Mouse (Mus musculus) liver, embryonic 13.5 days (tissue): Measurements from ENCODE around the gene Gadd45gip1. TPM values are rescaled to one million over a fixed set of nuclear protein-coding genes. Genes with fewer than 3 reads are reported as not detected.
"Not testable (repeated sequence)": the region's sequence is repeated elsewhere in the genome, so short reads cannot be mapped to it uniquely, and the experiment has no call there.

Source experiments
- ATAC-seq: fragments of 200-750 bp; cut with Nextera tagmentation; 2 replicates; pipeline ENCODE4 v1.8.0; 2017; ENCODE audit warnings: low read depth, mild to moderate bottlenecking, moderate number of reproducible peaks, moderate library complexity
- DNase-seq: peaks from one replicate; pipeline ENCODE4 v3.0.0; 2022
- H3K27ac ChIP-seq: fragments of 300-500 bp; sonication (generic); 2 replicates; pipeline ENCODE4 v1.5.1; 2015; ENCODE audit warnings: moderate library complexity, mild to moderate bottlenecking, inconsistent platforms
- H3K27me3 ChIP-seq: fragments of 300-500 bp; sonication (generic); 2 replicates; pipeline ENCODE4 v1.6.1; 2015; ENCODE audit warnings: mild to moderate bottlenecking, inconsistent platforms
- H3K36me3 ChIP-seq: fragments of 300-500 bp; sonication (generic); 2 replicates; pipeline ENCODE4 v1.6.1; 2015; ENCODE audit warnings: mild to moderate bottlenecking, inconsistent platforms
- H3K4me1 ChIP-seq: fragments of 300-500 bp; sonication (generic); replicated peaks from 2 replicates; pipeline ENCODE4 v1.6.1; 2015; ENCODE audit warnings: inconsistent platforms
- H3K4me2 ChIP-seq: fragments of 300-500 bp; sonication (generic); 2 replicates; pipeline ENCODE4 v1.6.1; 2015; ENCODE audit warnings: inconsistent platforms, mild to moderate bottlenecking, moderate library complexity
- H3K4me3 ChIP-seq: fragments of 300-500 bp; sonication (generic); replicated peaks from 2 replicates; pipeline ENCODE4 v1.5.1; 2015; ENCODE audit warnings: mild to moderate bottlenecking, inconsistent platforms
- H3K9ac ChIP-seq: fragments of 300-500 bp; sonication (generic); 2 replicates; pipeline ENCODE4 v1.6.1; 2015; ENCODE audit warnings: mild to moderate bottlenecking, inconsistent platforms
- H3K9me3 ChIP-seq: fragments of 300-500 bp; sonication (generic); replicated peaks from 2 replicates; pipeline ENCODE4 v1.6.1; 2016; ENCODE audit warnings: inconsistent platforms
- WGBS: fragments of 180-500 bp; shearing (Covaris S2); methylation state at CpG from one replicate; pipeline ENCODE4 v1.1.7; 2015; ENCODE audit not compliant: insufficient replicate concordance; 5-methylcytosine and 5-hydroxymethylcytosine counted together
- polyA plus RNA-seq: library from polyadenylated mRNA; unstranded; fragments of >200 nt; fragmentation: Nextera tagmentation; extraction: Ambion mirVana; gene quantifications from 2 replicates; pipeline ENCODE4 v1.2.1, GENCODE M21; 2015

Gadd45gip1 gene
- polyA plus RNA-seq, 1 experiment from 2014 or later, result 63.2 TPM

DNA sequence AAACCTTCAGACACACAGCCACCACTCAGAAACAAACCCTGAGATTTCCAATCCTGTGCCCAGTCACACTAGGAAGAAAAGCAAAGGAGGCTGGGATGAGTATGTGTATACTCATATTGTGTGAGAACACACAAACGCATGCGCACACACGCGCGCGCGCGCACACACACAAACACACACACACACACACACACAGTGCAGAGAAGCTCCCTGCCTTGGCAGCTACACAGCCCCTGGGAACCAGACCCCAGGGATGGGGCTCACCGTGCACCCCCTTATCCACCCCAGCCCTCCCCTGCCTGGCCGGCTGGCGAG, 17.1 kb upstream of the Gadd45gip1 start:
- H3K9ac ChIP-seq, result no peak overlapping the region
- no peak for ATAC-seq
- no peaks in the 10 kb centered on the region for H3K36me3 ChIP-seq
- 87% methylated on average over 11 of the region's 11 CpGs for WGBS
- H3K4me1 ChIP-seq, result peaks cover 42% of the 10 kb centered on the region
- H3K27me3 ChIP-seq, result peaks cover 27% of the 10 kb centered on the region
- no peak overlapping the region for H3K4me2 ChIP-seq
- no peak overlapping the region for H3K4me3 ChIP-seq
- DNase-seq, result no peak
- no peak overlapping the region for H3K27ac ChIP-seq
- no peaks in the 10 kb centered on the region for H3K9me3 ChIP-seq

- DNase-seq (no peak), ATAC-seq (no peak)
- H3K27me3 ChIP-seq, result peaks cover 26% of the 10 kb centered on the region
- H3K4me2 ChIP-seq, result no peak overlapping the region
- H3K4me1 ChIP-seq, result peaks cover 39% of the 10 kb centered on the region
- H3K27ac ChIP-seq, result no peak overlapping the region
- no peaks in the 10 kb centered on the region for H3K9me3 ChIP-seq
- 45% methylated on average over 19 of the region's 19 CpGs for WGBS
- no peaks in the 10 kb centered on the region for H3K36me3 ChIP-seq
- H3K9ac ChIP-seq, result 0 out of 2 replicates have a peak overlapping the region, but pooled peaks have one; percentile 22
- H3K4me3 ChIP-seq, result no peak overlapping the region
Observed at GRCm38 (mm10) chr8:84814555-84815441, 16.5 kb upstream of the Gadd45gip1 start.

GRCm38 (mm10) chr8:84815547-84815946, 15.8 kb upstream of the Gadd45gip1 start:
- Histone ChIP-seq H3K27ac (no peak overlapping the region), H3K9me3 (no peaks in the 10 kb centered on the region), H3K4me3 (no peak overlapping the region), H3K27me3 (peaks cover 26% of the 10 kb centered on the region), H3K4me1 (peaks cover 35% of the 10 kb centered on the region), H3K9ac (no peak overlapping the region), H3K4me2 (no peak overlapping the region), H3K36me3 (no peaks in the 10 kb centered on the region)
- 9% methylated on average over 9 of the region's 9 CpGs for WGBS
- ATAC-seq (peak; percentile 82), DNase-seq (peak; percentile 88)

- no peak for ATAC-seq
- H3K36me3 ChIP-seq, result no peaks in the 10 kb centered on the region
- H3K9me3 ChIP-seq, result no peaks in the 10 kb centered on the region
- no peak for DNase-seq
- peaks cover 23% of the 10 kb centered on the region for H3K27me3 ChIP-seq
- no peak overlapping the region for H3K9ac ChIP-seq
- WGBS, result 70% methylated on average over 17 of the region's 17 CpGs
- H3K4me3 ChIP-seq, result no peak overlapping the region
- no peak overlapping the region for H3K27ac ChIP-seq
- peaks cover 29% of the 10 kb centered on the region for H3K4me1 ChIP-seq
- no peak overlapping the region for H3K4me2 ChIP-seq
Observed at GRCm38 (mm10) chr8:84816117-84816516, 15.2 kb upstream of the Gadd45gip1 start.

DNA sequence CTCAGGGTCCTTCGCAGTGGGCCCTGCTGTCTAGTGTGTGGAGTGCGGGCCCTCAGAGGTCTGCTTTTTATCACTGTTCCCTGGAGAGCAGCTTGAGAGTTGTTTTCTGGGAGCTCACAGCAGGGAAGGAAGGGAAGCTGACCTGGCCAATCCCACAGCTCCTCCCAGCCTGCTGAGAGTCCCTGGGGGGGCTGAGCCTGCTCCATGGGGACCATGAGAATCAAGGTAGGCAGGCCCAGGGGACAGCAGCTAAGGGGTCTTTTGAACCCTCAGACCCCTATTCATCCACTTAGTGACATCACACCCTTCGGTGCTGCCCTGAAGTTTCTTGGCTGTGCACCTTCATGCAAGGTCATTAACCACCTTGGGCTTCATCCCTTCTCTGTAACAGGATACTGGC, 8.6 kb upstream of the Gadd45gip1 start, which contains the start of gene Dand5:
Dand5 (minus strand) TSS at position 101 of the 400 bp plus-strand sequence.
- WGBS, result 74% methylated on average over 3 of the region's 3 CpGs

GRCm38 (mm10) chr8:84823653-84824052, 7.7 kb upstream of the Gadd45gip1 start:
- H3K4me2 ChIP-seq, result peak overlapping the region; percentile 30
- peak overlapping the region; percentile 26; the same call in 1 of the 2 replicates for H3K9ac ChIP-seq
- no peaks in the 10 kb centered on the region for H3K9me3 ChIP-seq
- H3K4me1 ChIP-seq, result peaks cover 52% of the 10 kb centered on the region
- no peaks in the 10 kb centered on the region for H3K27me3 ChIP-seq
- DNase-seq (peak; percentile 65), ATAC-seq (peak; percentile 60)
- no peaks in the 10 kb centered on the region for H3K36me3 ChIP-seq
- no peak overlapping the region; the same call in 1 of the 2 replicates for H3K27ac ChIP-seq
- H3K4me3 ChIP-seq, result no peak overlapping the region
- under 1% methylated on average over 18 of the region's 18 CpGs for WGBS

More for the DNA sequence above, 8.6 kb upstream of the Gadd45gip1 start, which contains the start of gene Dand5:
- H3K36me3 ChIP-seq, result no peaks in the 10 kb centered on the region
- peaks cover 51% of the 10 kb centered on the region for H3K4me1 ChIP-seq
- no peaks in the 10 kb centered on the region for H3K9me3 ChIP-seq
- H3K27me3 ChIP-seq, result no peaks in the 10 kb centered on the region
- no peak for ATAC-seq
- no peak within 1 kb of the TSS for H3K4me3 ChIP-seq
- H3K4me2 ChIP-seq, result peak within 1 kb of the TSS; percentile 30
- no peak within 1 kb of the TSS for H3K27ac ChIP-seq
- no peak for DNase-seq
- peak within 1 kb of the TSS; percentile 26; the same call in 1 of the 2 replicates for H3K9ac ChIP-seq

DNA sequence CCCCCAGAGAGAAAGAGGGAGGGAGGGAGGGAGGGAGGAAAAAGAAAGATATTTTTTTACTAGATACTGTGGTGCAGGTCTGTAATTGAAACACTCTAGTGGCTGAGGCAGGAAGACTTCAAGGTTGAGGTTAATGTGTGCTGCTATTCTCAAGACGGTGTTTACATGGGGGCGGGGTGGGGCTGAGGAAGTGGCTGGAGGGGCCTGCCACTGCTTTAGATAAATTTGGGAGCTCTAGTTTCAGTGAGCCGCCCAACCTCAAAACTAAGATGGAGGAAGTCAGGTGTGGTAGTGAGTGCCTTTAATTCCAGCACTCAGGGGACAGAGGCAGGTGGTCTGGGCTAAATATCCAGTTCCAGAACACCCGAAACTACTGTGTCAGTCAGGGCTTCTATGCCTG, 5.7 kb upstream of the Gadd45gip1 start:
- Histone ChIP-seq H3K4me1 (peaks cover 64% of the 10 kb centered on the region), H3K4me2 (peak overlapping the region; percentile 48), H3K4me3 (no peak overlapping the region), H3K27me3 (no peaks in the 10 kb centered on the region), H3K27ac (peak overlapping the region; percentile 74), H3K9ac (peak overlapping the region; percentile 56), H3K36me3 (peaks cover 7% of the 10 kb centered on the region), H3K9me3 (no peaks in the 10 kb centered on the region)
- ATAC-seq, result peak; percentile 57
- no peak for DNase-seq
- 23% methylated on average over 4 of the region's 4 CpGs for WGBS

GRCm38 (mm10) chr8:84826518-84826917, 4.8 kb upstream of the Gadd45gip1 start:
- not testable (repeated sequence) for H3K36me3 ChIP-seq, H3K4me2 ChIP-seq, DNase-seq, H3K9me3 ChIP-seq, H3K4me3 ChIP-seq, H3K27me3 ChIP-seq
- H3K27ac ChIP-seq, result peak overlapping the region; percentile 74
- ATAC-seq, result 0 out of 2 replicates have a peak, but pooled peaks have one; percentile 30
- peak overlapping the region; percentile 52; the same call in 1 of the 2 replicates for H3K9ac ChIP-seq
- WGBS, result 44% methylated on average over 2 of the region's 2 CpGs
- H3K4me1 ChIP-seq, result peaks cover 69% of the 10 kb centered on the region

DNA sequence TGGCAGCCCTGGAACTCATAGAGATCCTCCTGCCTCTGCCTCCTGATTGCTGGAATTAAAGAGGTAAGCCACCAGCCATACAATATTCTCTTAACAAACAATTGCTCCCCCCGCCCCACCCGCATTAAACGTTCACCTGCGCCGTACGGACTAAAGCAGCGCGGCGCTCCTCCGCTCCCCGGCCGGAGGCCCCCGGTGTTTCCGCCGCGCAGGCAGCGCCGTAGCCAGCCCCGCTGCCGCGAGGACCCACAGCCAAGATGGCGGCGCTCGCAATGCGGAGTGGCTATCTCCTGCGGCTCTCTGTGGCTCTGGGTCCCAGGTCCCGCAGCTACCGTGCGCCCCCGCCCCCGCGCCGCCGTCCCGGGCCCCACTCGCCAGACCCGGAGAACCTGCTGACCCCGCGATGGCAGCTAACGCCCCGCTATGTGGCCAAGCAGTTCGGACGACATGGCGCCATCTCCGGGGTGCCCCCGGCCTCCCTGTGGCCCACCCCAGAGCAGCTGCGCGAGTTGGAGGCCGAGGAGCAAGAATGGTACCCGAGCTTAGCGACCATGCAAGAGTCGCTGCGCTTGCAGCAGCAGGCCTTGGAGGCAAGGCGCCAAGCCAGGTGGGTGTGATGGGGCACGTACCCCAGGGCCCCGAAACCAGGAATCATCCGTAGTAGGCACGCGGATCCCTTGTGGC, 854 bp downstream of the Gadd45gip1 start:
- peaks cover 46% of the 10 kb centered on the region for H3K36me3 ChIP-seq
- WGBS, result under 1% methylated on average over 59 of the region's 59 CpGs
- H3K4me2 ChIP-seq, result peak overlapping the region; percentile 77
- peak overlapping the region; percentile 96 for H3K9ac ChIP-seq
- peak overlapping the region; percentile 98 for H3K27ac ChIP-seq
- no peaks in the 10 kb centered on the region for H3K27me3 ChIP-seq
- H3K4me3 ChIP-seq, result peak overlapping the region; percentile 97
- DNase-seq, result peak; percentile 83
- H3K9me3 ChIP-seq, result no peaks in the 10 kb centered on the region
- peak; percentile 81 for ATAC-seq
- peaks cover 72% of the 10 kb centered on the region for H3K4me1 ChIP-seq

DNA sequence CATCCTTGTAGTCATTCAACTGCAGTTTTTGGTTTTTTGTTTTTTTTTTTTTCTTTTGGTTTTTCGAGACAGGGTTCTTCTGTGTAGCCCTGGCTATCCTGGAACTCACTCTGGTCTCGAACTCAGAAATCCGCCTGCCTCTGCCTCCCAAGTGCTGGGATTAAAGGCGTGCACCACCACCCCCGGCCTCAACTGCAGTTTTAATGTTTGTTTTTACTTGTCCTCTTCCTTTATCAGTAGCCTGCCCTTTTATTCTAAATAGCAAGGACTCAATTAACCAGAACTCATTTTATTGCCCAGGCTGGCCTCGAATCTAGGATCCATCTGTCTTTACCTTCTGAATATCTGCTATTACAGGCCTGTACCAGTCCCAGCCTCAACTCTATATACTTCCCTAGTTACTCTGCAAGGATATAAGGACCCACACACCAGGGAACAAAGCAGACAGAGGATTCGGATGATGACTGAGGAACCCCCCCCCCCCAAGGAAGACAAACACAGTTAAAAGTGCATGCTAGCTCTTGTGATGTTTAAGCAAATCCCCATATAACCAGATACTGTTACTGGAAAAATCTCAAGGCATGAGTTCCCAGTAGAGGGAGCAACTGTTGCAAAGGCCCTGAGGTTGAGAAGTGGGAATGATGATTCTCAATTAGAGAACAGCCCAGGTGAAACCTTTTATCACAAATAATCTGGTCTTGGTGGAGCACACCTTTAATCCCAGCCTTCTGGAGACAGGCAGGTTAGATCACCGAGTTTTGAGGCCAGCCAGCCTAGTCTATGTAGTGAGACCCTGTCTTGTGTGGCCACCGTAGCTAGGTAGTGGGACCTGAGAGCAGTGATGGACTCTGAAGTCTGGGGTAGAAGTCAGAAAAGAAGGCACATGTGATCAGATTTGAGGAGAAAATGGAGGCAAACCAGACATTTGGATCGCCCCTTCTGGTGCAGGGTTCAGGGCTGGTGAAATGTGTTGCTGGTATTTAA, 1.7 kb downstream of the Gadd45gip1 start:
- peaks cover 55% of the 10 kb centered on the region for H3K36me3 ChIP-seq
- WGBS, result 38% methylated on average over 10 of the region's 10 CpGs

More for the DNA sequence above, 1.7 kb downstream of the Gadd45gip1 start:
- Histone ChIP-seq H3K4me1 (peaks cover 76% of the 10 kb centered on the region), H3K9me3 (no peaks in the 10 kb centered on the region), H3K27ac (peak overlapping the region; percentile 98), H3K27me3 (no peaks in the 10 kb centered on the region), H3K9ac (peak overlapping the region; percentile 96), H3K4me3 (peak overlapping the region; percentile 97), H3K4me2 (peak overlapping the region; percentile 77)
- DNase-seq, result no peak
- no peak for ATAC-seq
